Mouse (Mus musculus) c-Kit-negative CD71-positive TER-119-positive erythroid progenitor cells, embryonic 14.5 days (primary cell): ENCODE results near the gene Prss46.

Experiments
- DNase-seq: peaks from one replicate; pipeline ENCODE4 v3.0.0-alpha.2; 2013; ENCODE audit warnings: low read depth, low spot score

The Prss46 gene

DNA sequence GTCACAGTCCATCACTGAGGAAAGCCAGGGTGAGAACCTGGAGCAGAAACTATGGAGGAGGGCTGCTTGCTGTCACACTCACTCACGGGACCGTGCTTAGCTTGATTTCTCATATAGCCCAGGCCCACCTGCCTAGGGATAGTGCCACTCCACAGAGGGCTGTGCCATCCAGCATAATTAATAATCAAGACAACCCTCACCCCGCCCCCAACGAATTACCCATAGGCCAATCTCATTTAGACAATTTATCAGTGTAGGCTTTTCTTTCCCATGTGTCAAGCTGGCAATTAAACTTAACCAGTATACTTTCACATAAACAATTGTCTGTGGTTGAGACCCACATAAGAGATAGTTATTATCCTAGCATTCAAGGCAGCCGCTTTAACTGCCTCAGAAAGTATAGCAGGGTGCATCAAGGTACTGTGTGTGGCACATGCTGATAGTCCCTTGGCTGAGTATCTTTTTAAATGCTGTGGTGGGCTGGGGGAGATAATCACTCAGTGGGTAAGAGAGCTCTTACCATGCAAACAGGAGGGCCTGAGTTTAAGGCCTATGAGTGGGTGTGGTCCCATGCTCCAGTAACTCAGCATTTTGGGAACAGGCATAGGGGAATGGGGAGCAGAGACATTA lies 14.8 kb downstream of the Prss46 start:
- DNase-seq, result no peak

DNA sequence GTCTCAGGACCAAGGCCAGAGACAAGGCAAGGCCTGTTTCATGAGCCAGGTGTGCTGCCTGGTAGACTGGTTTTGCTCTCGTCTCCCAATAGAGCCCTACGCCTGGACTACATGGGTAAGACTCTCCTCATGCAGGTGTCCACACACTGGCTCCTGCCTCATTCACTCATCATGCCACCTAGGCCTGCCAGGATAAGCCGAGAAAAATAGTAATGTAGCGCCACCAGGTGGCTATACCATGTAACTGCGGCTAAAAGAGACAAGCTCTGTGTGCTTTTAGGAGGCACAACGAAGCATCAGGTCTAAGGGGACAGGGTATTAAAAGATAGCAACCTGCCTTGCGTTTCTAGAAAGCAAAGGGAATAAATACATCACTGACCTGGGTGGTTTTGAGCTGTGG lies 26.7 kb downstream of the Prss46 start:
- peak; percentile 22 for DNase-seq

- no peak for DNase-seq
These were observed 29.7 kb downstream of the Prss46 start for GRCm38 (mm10) chr9:110873681-110874659.

- no peak for DNase-seq
These were observed 30.4 kb downstream of the Prss46 start for GRCm38 (mm10) chr9:110874660-110875191.

DNA sequence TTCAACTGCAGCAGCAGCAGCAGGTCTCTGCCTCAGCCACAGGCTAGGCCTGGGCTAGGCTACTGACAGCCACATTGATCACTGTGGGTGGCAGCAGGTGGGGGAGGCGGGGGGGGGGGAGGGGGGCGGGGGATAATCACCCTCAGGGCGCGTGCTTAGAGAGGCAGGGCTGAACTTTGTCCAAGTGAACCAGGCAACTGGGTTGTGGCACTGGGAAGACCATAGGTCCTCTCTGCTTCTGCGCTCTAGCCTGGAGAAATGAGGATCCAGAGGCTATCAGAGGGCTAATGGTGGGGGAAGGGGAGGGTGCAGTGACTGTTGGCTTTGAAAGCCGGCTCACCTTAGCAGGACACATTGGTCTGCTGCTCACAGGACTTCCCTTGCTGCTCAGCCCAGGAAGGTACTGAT lies 31.0 kb downstream of the Prss46 start:
- no peak for DNase-seq

DNA sequence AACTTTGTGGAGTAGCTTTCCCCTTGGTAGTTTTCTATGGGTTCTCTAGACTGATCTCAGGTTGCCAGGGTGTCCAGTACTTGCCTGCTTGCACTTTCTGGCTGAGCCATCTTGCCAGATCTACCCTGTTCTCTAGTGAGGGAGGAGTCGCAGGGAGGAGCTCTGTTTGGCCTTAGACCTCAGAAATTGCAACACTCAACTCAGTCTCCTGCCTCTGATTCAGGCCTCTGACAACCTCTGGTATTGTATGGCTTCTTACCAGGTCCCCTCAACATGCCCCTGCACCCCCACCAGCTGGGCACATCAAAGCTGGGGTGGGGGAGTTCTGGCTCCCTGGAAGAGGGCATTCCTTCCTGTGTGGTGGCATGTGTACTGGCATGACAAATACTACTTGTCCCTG lies 33.0 kb downstream of the Prss46 start:
- DNase-seq, result no peak

DNA sequence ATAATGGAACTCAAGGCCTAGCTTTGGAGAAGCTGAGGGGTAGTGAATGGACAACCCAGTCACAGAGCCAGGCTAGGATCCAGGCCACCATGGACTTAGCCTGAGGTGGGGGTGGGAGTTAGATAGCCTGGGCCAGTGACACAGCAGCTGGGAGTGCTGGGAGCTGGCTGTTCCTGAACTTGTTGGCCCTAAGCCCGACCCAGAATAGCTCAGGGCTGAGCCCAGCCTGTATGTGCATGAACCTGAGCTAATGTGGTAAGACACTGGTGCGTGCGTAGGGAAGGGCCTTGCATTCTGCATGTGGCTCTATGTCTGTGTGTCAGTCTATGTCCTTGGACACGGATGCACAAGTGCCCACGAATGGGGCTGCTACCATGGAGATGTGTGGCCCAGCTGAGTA lies 33.6 kb downstream of the Prss46 start:
- no peak for DNase-seq

DNA sequence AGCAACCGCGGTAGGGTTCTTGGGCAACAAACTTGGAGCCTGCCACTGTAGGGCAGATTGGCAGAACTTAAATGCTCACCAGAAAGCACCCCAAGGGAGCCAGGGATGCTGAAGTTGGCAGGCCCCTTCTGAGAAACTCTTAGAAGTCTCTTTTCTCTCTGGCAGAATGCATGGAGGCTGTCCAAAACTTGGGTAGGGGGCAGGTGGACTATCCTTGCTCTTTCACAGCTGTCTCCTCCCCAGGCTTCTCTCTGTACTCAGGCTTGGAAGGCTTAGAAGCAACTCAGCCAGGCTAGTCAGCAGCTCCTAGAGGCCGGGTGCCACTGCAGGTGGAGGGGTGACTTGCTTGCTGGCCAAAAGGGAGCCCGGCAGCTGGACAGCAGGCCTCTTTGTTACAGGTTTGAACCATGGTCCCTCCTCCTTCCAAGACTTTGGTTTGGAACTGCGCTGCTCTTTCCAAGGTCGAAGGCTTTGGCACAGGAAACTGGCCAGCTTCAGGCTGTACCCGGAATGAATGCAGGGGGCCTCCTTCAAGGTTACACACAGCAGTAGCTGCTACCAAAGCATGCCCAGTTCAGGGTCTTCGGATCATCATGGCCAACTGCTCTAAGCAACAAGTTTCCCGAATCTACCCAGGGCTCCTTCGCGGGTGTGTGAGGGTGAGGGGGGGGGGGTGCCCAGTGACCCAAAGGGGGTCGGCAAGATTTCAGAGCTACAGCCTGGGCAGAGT lies 35.0 kb downstream of the Prss46 start, which contains the start of gene Als2cl:
Als2cl (plus strand) TSS at position 680 of the 730 bp plus-strand sequence.
- DNase-seq, result no peak

DNA sequence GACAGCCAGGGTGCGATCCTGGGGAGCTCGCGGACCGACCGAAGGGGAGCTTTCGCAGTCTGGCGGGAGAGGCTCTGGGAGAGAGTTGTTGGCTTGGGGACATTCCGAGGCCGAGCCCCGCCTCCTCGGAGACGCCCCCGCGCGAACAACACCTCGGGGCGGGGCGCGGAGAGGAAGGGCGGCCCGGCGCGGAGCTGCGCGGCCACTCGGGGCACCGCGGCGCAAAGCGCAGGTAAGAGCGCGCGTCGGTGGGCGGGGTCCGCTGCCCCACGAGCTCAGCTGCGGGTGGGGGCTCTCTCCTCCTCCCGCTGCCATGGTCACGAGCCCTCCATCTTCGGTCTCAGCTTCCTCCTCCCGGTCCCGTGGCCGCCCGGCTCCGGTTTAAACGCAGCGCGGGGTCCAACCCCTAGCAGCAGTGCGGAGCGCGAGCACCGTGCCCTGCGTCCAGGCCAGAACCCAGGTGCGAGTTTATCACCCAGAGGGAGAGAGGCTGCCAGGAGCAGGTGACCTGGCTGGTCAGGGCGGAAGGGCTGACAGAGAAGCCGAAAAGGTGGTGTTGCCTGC lies 35.8 kb downstream of the Prss46 start, which contains the start of gene Tmie:
Tmie (minus strand) TSS at position 116 of the 564 bp plus-strand sequence.
- DNase-seq, result no peak

DNA sequence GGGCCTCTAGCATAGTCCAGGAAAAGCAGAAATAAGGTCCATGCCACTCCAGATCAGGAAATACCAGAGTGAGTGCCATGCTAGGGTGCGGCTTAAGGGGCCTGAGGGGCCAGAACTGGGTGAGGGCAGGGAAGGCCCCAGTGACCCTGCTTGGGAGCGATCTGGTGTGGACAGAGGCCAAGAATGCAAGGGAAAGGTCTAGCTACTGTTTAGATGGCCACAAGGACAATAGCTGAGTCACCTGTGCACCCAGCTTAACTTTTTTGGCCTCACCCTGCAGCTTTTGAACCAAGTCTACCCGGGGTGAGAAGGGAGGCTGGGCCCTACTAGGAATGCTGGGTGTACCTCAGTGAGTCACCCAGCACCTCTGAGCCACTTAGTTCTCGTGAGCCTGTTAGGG lies 36.5 kb downstream of the Prss46 start:
- DNase-seq, result no peak

GRCm38 (mm10) chr9:110881953-110882352 lies 37.6 kb downstream of the Prss46 start:
- DNase-seq, result no peak

DNA sequence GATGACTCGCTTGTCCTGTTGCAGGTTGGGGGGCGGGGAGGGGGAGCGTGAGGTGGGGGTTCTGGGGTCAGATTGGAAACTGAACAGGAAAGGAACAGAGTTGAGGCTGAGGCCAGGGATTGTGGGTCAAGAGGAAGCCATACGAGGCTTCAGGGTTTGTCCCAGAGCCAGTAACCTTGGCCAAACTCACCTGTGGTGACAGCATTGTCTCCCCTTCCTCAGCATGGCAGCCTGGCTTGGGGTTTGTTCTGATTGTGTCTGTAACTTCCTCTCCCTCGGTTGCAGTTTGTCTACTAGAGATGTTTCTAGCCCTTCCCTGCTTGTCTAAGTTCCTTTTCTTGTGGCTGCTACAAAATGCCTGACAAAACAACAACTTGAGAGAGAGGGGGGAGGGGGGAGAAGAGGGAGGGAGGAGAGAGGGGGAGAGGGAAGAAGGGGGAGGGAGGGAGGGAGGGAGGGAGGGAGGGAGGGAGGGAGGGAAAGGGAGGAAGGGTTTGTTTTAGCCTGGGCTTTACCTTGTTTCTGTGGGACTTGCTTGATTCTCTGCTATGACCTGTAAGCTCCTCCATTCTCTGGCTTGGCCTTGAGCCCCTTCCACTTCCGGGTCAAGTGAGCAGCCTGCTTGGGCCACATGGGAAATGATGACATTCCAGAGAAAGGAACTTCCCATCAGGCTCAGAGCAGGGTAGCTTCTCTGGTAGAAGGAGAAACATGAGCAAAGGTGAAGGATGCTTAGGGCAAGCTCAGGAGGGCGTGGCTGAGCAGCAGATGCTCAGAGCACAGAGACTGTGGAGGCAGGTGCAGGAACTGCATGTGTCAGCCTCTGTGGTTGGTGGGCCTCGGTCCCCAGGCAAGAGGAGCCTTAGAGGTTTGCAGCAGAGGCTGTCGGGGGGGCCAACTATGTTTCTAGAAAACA lies 43.3 kb downstream of the Prss46 start:
- DNase-seq, result no peak

- DNase-seq, result no peak
These were observed 44.6 kb downstream of the Prss46 start for GRCm38 (mm10) chr9:110888935-110889334.

DNA sequence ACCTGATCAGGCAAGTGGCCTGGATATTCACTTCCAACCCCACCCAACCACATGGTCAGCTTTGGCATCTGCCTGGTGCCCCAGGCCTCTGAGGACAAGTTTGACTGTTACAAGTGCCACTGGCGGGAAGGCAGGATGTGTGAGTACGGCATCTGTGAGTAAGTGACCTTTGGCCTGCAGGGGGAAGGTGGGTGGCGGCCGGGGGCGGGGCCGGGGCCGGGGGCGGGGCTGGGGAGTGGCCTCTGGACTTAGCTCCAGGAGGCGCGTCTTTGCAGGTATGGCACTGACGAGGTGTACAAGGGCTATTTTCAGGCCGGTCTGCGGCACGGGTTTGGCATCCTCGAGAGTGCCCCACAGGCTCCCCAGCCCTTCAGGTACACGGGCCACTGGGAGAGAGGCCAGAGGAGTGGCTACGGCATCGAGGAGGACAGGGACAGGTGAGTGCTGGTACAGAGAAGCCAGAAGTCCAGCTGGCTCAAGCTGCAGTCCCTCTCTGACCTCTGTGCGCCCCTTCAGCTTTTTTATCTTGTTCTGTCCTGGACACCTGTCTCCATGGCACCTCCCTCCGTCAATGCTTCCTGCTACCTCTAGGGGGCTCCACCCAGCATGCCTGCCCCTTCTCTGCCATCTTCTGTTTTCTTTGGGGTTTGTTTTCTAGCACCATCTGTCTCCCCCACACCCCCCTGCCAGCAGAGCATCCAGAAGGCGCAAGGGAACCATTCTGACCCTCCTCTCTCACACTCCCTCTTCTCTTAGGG lies 45.9 kb downstream of the Prss46 start:
- no peak for DNase-seq

DNA sequence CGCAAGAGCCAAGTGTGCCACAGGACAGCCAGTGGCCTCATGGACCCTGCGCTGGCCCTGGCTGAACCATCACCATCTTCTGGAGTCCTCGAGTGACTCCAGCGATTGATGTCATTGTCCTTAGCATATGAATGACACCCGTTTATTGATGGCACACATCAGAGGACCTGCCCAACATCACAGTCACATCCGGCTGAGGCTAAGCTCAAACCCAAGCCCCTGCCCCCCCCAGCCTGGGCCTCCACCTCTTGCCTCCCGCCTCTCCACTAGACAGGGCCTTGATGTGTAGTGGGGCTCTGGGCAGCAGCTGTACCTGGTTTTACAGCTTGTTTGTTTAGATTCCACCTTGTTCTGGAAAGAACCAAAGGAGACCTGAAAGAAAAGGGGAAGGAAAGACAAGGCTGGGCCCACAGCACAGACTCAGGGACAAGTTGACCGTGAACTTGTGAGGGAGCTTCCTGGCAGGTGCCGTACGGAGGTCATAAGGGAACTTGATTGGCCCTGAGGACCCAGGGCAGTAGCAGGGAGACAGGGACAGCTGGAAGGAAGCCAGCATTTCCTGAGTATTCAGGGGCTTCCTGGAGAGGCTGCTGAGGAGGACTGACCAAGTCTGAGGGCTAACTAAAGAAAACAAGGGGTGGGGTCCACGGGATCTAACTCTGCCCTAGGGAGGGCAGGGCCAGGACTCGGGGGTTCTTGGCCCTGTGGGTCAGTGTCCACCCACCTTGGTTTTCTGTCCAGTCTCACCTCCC lies 46.9 kb downstream of the Prss46 start:
- no peak for DNase-seq

DNA sequence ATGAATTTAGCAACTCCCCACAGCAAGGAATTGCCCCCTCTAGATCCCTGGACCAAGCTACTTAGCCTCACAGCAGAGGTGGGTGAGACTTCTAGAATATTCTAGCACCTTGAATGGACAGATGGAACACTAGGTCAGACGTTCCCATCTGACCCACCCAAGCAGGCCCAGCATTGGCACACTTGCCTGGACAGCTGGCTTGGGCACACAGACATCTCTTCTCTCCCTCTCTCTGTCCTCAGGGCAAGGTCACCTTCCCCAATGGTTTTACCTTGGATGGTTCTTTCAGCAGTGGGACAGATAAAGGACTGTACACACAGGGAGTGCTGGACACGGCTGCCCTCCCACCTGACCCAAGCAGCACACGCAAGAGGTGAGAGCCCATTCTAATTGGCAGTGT lies 48.2 kb downstream of the Prss46 start:
- DNase-seq, result no peak

GRCm38 (mm10) chr9:110893429-110893828 lies 49.1 kb downstream of the Prss46 start:
- no peak for DNase-seq

DNA sequence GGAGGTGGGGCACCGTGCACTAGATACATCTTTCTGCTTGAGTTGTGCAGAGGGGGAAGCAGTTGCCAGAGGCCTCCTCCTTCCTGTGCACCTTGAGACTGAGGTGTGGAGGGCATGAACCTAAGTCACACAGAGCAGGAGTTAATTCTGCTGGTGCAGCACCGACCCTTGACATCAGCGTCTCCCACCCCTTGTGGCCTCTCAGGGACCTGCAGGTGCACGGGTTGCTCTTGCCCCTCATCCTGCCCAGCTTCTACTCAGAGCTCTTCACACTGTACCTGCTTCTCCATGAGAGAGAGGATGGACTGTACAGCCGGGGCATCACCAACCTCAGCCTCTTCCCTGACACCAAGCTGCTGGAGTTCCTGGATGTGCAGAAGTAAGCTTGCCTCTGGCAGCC lies 51.2 kb downstream of the Prss46 start:
- no peak for DNase-seq

GRCm38 (mm10) chr9:110895994-110896393 lies 51.7 kb downstream of the Prss46 start:
- DNase-seq, result no peak
